Mouse (Mus musculus): Measurements from ENCODE around the gene Tmem274. TPM values are rescaled to one million over a fixed set of nuclear protein-coding genes. Genes with fewer than 3 reads are reported as not detected.

The Tmem274 gene
- polyA plus RNA-seq, 2 experiments = not detected

DNA sequence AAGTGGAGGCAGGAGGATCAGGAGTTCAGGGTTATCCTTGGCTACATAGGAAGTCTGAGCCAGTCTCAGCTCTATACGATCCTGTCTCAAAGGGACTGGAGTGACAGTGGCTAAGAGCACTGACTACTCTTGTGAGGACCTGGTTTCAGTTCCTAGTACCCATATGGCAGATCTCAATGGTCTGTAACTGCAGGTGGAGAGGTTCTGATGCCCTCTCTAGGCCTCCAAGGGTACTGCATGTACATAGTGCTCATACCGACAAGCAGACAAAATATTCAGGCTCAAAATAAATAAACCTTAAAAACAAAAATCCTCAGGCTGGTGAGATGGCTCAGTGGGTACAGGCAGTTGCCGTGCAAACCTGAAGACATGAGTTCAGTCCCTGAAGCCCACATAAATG, 14.0 kb downstream of the Tmem274 start:
- H3K4me2 ChIP-seq (replicated peaks; ENCODE audit: low read depth, low read length, severe bottlenecking) = no peak overlapping the region
- 98% methylated on average over 3 of the region's 3 CpGs for WGBS
- H3K9me3 ChIP-seq (ENCODE audit: control insufficient read depth, low read length) = no peaks in the 10 kb centered on the region
- H3K27me3 ChIP-seq (ENCODE audit: control insufficient read depth, insufficient read depth, low read length) = no peaks in the 10 kb centered on the region
- H3K4me1 ChIP-seq (ENCODE audit: control insufficient read depth, insufficient read depth, low read length) = peaks cover 6% of the 10 kb centered on the region
- H3K9ac ChIP-seq (ENCODE audit: low read depth, low read length, severe bottlenecking) = no peak overlapping the region
- DNase-seq (ENCODE audit: low spot score) (no peak), ATAC-seq (ENCODE audit: low FRiP score, low read depth) (no peak)
- no peak for TF ChIP-seq POLR2A (IDR thresholded peaks at IDR 0.05; ENCODE audit: borderline replicate concordance, extremely low read depth, insufficient read depth, insufficient read length)
- no peak overlapping the region for H3K4me3 ChIP-seq (replicated peaks; ENCODE audit: low read length)
- H3K36me3 ChIP-seq (ENCODE audit: control insufficient read depth, insufficient read depth, low read length) = peaks cover 89% of the 10 kb centered on the region
- H3K27ac ChIP-seq (replicated peaks; ENCODE audit: low read depth, low read length) = no peak overlapping the region

- WGBS = 62% methylated on average over 2 of the region's 2 CpGs
- no peak for TF ChIP-seq POLR2A (IDR thresholded peaks at IDR 0.05; ENCODE audit: borderline replicate concordance, extremely low read depth, insufficient read depth, insufficient read length)
- no peaks in the 10 kb centered on the region for H3K27me3 ChIP-seq (ENCODE audit: control insufficient read depth, insufficient read depth, low read length)
- H3K36me3 ChIP-seq (ENCODE audit: control insufficient read depth, insufficient read depth, low read length) = peaks cover 80% of the 10 kb centered on the region
- no peak overlapping the region for H3K9ac ChIP-seq (ENCODE audit: low read depth, low read length, severe bottlenecking)
- no peak overlapping the region for H3K27ac ChIP-seq (replicated peaks; ENCODE audit: low read depth, low read length)
- H3K4me3 ChIP-seq (replicated peaks; ENCODE audit: low read length) = no peak overlapping the region
- no peaks in the 10 kb centered on the region for H3K4me1 ChIP-seq (ENCODE audit: control insufficient read depth, insufficient read depth, low read length)
- DNase-seq (ENCODE audit: low spot score) = no peak
- no peak overlapping the region for H3K4me2 ChIP-seq (replicated peaks; ENCODE audit: low read depth, low read length, severe bottlenecking)
- ATAC-seq (ENCODE audit: low FRiP score, low read depth) = peak; percentile 44; the same call in 1 of the 2 replicates
- H3K9me3 ChIP-seq (ENCODE audit: control insufficient read depth, low read length) = no peaks in the 10 kb centered on the region
Observed at GRCm38 (mm10) chr4:149496612-149497011, 19.4 kb downstream of the Tmem274 start.

GRCm38 (mm10) chr4:149498901-149499300, 21.7 kb downstream of the Tmem274 start:
- Histone ChIP-seq H3K4me1 (ENCODE audit: control insufficient read depth, insufficient read depth, low read length) (no peaks in the 10 kb centered on the region), H3K27me3 (ENCODE audit: control insufficient read depth, insufficient read depth, low read length) (no peaks in the 10 kb centered on the region), H3K4me3 (replicated peaks; ENCODE audit: low read length) (no peak overlapping the region), H3K27ac (replicated peaks; ENCODE audit: low read depth, low read length) (no peak overlapping the region), H3K9me3 (ENCODE audit: control insufficient read depth, low read length) (no peaks in the 10 kb centered on the region), H3K9ac (ENCODE audit: low read depth, low read length, severe bottlenecking) (no peak overlapping the region), H3K36me3 (ENCODE audit: control insufficient read depth, insufficient read depth, low read length) (peaks cover 65% of the 10 kb centered on the region), H3K4me2 (replicated peaks; ENCODE audit: low read depth, low read length, severe bottlenecking) (no peak overlapping the region)
- DNase-seq (ENCODE audit: low spot score) = no peak
- WGBS = 91% methylated on average over 8 of the region's 8 CpGs
- ATAC-seq (ENCODE audit: low FRiP score, low read depth) = no peak
- TF ChIP-seq POLR2A (IDR thresholded peaks at IDR 0.05; ENCODE audit: borderline replicate concordance, extremely low read depth, insufficient read depth, insufficient read length) = no peak

GRCm38 (mm10) chr4:149499790-149500189, 22.6 kb downstream of the Tmem274 start:
- Histone ChIP-seq H3K36me3 (ENCODE audit: control insufficient read depth, insufficient read depth, low read length) (peaks cover 57% of the 10 kb centered on the region), H3K4me1 (ENCODE audit: control insufficient read depth, insufficient read depth, low read length) (0 out of 2 replicates have a peak, but pooled peaks cover 4% of the 10 kb centered on the region), H3K4me3 (replicated peaks; ENCODE audit: low read length) (no peak overlapping the region), H3K9ac (ENCODE audit: low read depth, low read length, severe bottlenecking) (no peak overlapping the region), H3K4me2 (replicated peaks; ENCODE audit: low read depth, low read length, severe bottlenecking) (no peak overlapping the region), H3K9me3 (ENCODE audit: control insufficient read depth, low read length) (no peaks in the 10 kb centered on the region), H3K27ac (replicated peaks; ENCODE audit: low read depth, low read length) (no peak overlapping the region), H3K27me3 (ENCODE audit: control insufficient read depth, insufficient read depth, low read length) (no peaks in the 10 kb centered on the region)
- no peak for TF ChIP-seq POLR2A (IDR thresholded peaks at IDR 0.05; ENCODE audit: borderline replicate concordance, extremely low read depth, insufficient read depth, insufficient read length)
- DNase-seq (ENCODE audit: low spot score) = no peak
- ATAC-seq (ENCODE audit: low FRiP score, low read depth) = no peak
- WGBS = 90% methylated on average over 5 of the region's 5 CpGs

DNA sequence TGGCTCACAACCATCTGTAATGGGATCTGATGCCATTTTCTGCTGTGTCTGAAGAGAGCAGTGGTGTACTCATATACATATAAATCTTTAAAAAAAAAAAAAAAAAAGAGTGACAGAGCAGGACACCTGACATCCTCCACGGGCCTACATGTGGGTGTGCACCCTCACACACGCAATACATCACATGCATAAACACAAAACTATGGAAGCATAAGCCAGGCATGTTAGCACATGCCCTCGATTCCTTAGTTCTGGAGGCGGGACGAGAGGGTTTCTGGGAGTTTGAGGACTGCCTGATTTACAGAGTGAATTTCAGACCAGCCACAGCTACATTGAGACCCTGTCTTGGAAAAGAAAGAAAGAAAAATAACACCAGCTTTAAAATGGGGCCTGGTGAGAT, 27.2 kb downstream of the Tmem274 start:
- no peak for ATAC-seq (ENCODE audit: low FRiP score, low read depth)
- peak overlapping the region; percentile 54 for H3K27ac ChIP-seq (replicated peaks; ENCODE audit: low read depth, low read length)
- 56% methylated on average over 5 of the region's 5 CpGs for WGBS

DNA sequence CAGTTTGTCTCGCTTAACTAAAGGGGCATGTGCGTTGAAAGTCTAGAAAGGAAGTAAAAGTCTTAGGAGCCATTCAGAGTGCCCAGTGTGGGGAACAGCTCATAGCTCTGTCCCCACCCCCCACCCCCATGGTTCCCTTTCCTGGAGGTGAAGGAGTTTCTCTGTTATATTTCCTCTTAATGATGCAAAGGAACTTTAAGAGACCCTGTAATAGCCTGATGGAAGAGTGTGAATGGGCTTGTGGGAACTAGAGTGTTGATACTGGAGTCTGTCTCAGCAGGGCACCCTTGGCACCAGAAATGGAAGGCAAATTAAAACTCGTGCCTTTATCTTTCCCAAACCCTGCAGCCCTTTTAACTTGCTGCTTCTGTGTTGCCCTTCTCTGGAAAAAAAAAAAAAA, 27.7 kb downstream of the Tmem274 start:
- Histone ChIP-seq H3K9me3 (ENCODE audit: control insufficient read depth, low read length) (no peaks in the 10 kb centered on the region), H3K27me3 (ENCODE audit: control insufficient read depth, insufficient read depth, low read length) (no peaks in the 10 kb centered on the region), H3K27ac (replicated peaks; ENCODE audit: low read depth, low read length) (peak overlapping the region; percentile 54), H3K36me3 (ENCODE audit: control insufficient read depth, insufficient read depth, low read length) (peaks cover 19% of the 10 kb centered on the region), H3K9ac (ENCODE audit: low read depth, low read length, severe bottlenecking) (no peak overlapping the region), H3K4me1 (ENCODE audit: control insufficient read depth, insufficient read depth, low read length) (0 out of 2 replicates have a peak, but pooled peaks cover 5% of the 10 kb centered on the region), H3K4me3 (replicated peaks; ENCODE audit: low read length) (no peak overlapping the region), H3K4me2 (replicated peaks; ENCODE audit: low read depth, low read length, severe bottlenecking) (no peak overlapping the region)
- DNase-seq (ENCODE audit: low spot score) (no peak), ATAC-seq (ENCODE audit: low FRiP score, low read depth) (peak; percentile 45; the same call in 1 of the 2 replicates)
- WGBS = 23% methylated on average over 3 of the region's 3 CpGs
- TF ChIP-seq POLR2A (IDR thresholded peaks at IDR 0.05; ENCODE audit: borderline replicate concordance, extremely low read depth, insufficient read depth, insufficient read length) = no peak

More for the DNA sequence above, 27.2 kb downstream of the Tmem274 start:
- H3K27me3 ChIP-seq (ENCODE audit: control insufficient read depth, insufficient read depth, low read length) = no peaks in the 10 kb centered on the region
- 0 out of 2 replicates have a peak, but pooled peaks cover 5% of the 10 kb centered on the region for H3K4me1 ChIP-seq (ENCODE audit: control insufficient read depth, insufficient read depth, low read length)
- DNase-seq (ENCODE audit: low spot score) = no peak
- no peak overlapping the region for H3K4me3 ChIP-seq (replicated peaks; ENCODE audit: low read length)
- no peaks in the 10 kb centered on the region for H3K9me3 ChIP-seq (ENCODE audit: control insufficient read depth, low read length)
- H3K9ac ChIP-seq (ENCODE audit: low read depth, low read length, severe bottlenecking) = no peak overlapping the region
- no peak overlapping the region for H3K4me2 ChIP-seq (replicated peaks; ENCODE audit: low read depth, low read length, severe bottlenecking)
- no peak for TF ChIP-seq POLR2A (IDR thresholded peaks at IDR 0.05; ENCODE audit: borderline replicate concordance, extremely low read depth, insufficient read depth, insufficient read length)
- peaks cover 19% of the 10 kb centered on the region for H3K36me3 ChIP-seq (ENCODE audit: control insufficient read depth, insufficient read depth, low read length)

Data from limb, embryonic 14.5 days (tissue).